Mouse (Mus musculus) naive thymus-derived CD4-positive, alpha-beta T cell, adult 2 months (primary cell): ENCODE data around the gene Auh.

Source experiments
- DNase-seq: peaks from one replicate; pipeline ENCODE4 v3.0.0-alpha.2; 2011; ENCODE audit warnings: low read depth

Auh gene

DNA sequence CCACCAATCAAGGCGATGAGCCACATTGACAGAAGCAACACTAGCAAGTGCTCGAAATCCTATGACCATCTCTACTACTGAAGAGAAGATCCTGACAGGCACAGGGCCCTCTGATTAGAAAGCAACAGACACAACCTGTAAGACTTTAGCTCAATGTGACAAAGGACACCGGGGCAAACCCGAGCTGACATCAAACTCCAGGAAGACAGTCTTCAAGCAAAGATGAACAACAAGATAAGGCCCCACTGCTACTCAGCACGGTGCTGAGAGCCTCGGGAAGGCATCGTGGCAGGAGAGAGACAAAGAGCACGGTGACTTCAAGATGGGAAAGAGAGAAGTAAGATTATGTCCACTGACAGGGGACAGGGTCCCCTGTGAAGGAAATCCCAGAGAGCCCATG, 7.5 kb downstream of the Auh start:
- DNase-seq, result peak; percentile 75

DNA sequence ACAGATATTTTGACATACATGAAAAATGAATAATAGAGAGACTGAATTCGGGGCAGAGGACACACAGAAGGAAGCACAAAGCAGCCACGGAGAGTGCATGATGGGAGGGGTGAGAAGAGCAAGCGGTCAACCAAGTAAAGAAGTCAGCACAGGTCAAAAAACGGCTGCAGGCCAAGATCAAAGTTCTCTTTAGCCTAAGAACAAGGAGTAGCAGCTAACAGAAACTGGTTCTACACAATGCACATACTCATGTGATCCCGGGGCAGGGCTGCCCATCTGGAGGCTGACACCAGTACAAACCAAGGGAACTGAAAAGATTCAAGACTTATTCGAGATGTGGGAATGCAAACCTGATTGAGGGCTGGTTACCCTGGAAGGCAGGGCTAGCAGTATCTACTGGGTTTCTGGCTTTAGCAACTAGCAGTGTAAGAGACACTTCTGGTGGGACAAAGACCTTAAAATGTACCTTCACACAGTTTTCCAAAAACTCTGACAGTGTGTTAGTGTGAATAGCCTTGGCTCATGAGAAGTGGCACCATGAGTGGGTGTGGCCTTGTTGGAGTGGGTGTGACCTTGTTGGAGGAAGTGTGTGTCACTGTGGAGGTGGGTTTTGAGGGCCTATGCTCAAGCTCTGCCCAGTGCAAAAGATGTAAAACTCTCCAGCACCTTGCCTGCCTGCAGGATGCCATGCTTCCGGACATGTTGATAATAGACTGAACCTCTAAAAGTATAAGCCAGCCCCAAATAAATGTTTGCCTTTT, 8.2 kb downstream of the Auh start:
- DNase-seq, result peak; percentile 39

DNA sequence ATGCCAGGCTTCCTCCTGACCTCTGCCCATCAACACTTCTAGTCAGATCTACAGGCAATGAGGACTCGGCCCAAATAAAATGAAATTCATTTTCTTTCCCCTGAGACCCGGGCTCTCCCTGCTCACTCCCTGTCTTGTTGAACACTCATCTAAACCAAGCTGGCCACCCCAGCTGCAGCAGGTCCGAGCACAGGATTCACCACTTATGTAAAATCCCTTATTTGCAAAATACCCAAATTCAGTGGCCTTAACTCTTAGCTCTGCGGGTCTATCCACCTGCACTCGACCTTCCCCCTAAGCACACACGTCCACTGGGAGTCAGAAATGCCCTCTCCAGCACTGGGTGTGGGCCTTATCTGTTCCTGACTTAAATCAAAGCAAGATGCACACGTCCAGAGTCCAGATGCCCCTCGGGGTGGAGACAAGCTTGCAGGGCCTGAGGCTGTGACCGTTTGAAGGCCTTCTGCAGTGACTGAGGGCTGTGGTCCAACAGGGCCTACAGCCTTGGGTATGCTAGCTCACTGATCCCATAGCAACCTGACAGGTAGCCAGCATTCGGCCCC, 9.6 kb downstream of the Auh start:
- no peak for DNase-seq

DNA sequence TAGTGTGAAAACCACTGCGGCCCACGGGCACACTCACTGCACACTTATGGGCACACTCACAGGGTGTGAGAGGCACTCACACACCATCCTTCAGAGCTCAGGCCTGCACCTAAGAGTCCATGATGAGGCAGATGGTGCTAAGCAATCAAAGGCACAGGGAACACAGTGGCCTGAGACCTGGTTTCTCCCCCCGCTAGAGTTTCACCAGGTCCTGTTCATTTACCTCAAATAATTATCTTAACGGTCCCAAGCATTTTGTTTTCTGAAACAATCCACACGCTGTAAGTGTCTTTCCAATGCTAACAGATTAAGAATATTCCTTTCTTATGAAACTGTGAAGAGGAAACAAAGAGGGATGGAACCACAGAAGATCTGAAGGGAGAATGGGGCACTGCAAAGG, 11.1 kb downstream of the Auh start:
- no peak for DNase-seq

DNA sequence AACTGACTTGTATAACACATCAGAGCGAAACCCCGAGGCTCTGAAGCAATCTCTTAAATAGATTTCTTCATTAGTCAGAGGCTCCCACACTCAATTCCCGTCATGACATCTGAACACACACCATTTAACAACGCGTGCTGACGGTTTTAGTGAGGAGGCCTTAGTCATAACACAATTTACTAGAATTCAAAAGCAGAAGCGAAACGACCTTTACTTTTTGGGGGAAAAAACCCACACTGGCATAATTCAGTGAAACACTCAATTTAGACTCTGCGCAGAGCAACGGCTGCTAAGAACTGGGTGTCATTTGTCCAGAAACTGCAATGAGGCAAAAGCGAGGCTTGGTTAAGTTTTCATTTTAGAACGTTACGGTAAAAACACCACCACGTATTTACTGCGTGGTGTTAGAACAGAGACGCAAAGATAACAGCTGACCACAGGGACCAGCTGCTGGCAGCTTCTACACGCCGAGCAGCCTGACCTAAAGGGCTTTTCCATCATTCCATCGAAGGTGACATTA, 14.8 kb downstream of the Auh start:
- no peak for DNase-seq

DNA sequence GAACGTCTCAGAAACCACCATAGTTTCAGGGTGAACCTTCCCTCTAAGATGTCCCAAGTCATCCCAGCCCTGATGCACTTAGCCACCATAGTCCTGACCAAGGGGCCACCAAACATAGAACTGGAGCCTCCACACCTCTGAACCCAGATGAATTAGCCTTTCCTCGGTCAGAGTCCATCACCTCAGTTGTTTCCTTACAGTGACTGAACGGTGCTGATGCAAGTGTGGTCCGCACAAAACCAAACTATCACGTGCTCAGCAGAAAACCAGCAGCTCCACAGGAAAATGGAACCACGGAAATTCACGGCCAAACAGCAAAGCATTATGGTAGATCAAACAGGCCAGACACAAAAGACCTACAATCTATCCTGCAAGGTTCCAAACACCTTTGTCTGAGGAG, 15.6 kb downstream of the Auh start:
- no peak for DNase-seq

DNA sequence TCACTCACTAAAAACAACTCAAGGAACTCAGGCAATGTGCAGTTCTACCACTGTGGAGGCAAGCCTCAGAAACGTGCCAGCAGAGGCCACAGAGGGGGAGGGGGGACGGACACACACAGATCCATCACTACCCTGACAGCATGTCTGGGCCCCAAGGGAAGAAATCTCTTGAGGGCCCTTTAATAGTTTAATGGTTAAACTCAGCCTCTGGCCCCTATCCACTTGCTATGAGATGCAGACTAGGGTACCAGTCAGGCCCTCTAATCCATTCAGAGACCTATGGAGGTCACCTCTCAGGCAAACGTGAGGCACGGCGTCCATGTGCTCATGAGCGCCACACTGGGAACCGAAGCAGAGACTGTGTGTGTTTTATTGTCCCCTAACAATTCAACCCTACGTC, 17.0 kb downstream of the Auh start:
- DNase-seq, result no peak

DNA sequence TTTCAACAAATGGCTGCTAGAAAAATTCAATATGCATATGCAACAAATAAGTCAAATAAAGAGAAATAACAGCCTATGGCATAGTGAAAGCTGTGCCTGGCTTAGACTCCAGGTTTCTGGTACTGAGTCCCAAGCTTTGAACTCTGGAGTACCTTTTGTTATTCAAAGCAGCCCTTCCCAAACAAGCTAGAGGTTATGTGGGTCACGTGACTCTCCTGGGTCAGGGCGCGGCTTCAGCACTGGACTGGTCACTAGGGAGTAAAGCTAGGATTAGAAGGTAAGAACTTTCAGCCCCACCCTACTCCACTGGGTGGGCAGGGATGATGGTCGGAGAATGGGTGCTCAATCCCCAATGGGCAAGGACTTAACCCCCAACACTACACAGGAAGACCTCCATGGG, 18.2 kb downstream of the Auh start:
- no peak for DNase-seq

DNA sequence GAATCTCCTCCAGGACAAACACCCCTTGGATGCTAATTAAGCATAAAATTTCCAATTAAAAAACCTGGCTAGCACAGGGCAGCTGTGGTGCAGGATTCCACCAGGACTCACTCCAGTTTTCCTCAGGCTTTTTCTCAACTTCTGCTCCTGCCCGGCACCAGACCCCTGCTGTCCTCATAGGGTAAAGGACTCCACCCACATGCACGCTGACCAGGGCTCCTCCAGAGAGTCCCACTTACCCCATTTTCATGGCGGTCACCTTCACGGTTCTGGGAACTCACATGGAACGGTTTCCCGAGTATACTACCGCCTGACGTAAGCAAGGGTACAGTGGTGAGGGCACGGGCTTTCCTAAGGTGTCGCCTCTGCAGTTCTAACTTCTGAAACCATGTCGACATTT, 23.2 kb downstream of the Auh start:
- DNase-seq, result no peak

DNA sequence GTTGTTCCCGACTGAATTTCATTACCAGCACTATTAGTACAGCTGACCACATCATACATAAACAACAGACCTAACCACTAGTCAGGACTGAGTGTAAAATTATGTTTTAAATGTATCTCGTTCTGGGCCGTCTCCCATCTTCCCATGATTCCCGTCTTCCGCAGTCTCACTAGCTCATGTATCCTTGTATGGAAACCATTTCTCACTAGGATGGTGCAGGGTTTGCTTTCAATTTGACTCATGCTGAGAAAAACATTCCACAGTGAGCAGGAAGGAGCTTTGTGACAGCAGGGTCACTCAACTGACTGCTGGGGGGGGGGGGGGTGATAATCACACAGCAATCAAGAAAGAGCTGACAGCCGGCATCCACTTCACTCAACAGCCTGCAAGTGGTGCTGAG, 25.3 kb downstream of the Auh start:
- no peak for DNase-seq

DNA sequence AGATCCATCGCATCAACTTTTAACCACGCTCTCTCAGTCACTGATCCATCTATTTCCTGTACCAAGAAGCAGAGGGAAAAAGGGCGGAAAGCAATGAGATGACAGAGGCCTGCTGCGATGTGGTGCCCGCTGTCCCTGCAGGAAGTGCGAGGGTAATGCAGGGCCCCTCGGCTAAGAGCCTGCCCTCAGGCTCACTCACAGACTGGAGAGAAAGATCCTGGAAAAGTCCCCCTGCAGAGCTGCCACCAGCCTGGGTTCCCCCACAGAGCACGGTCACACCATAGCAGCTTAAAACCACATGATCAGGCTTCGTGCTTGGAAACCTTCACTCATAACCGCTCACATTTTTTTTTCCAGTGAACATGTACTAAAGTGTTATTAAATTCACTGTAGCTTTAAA, 25.7 kb downstream of the Auh start:
- no peak for DNase-seq

DNA sequence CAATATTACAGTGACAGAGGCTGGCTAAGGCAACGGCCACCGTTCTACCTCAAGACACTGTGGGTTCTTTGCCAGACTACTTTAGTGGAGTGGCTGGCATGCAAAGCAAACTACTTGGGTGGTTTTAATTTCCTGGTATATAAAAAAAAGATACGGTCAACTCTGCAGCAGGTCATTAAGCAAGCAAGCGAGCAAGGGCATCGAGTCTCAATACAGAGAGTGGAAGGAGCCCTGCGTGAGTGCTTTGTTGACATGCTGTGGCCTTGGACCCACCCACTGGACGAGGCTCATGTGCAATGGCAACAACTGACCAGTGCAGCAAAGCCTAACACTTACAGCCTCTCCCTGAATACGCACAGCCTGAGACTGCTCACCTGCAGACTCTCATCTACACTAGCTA, 27.0 kb downstream of the Auh start:
- DNase-seq, result no peak

DNA sequence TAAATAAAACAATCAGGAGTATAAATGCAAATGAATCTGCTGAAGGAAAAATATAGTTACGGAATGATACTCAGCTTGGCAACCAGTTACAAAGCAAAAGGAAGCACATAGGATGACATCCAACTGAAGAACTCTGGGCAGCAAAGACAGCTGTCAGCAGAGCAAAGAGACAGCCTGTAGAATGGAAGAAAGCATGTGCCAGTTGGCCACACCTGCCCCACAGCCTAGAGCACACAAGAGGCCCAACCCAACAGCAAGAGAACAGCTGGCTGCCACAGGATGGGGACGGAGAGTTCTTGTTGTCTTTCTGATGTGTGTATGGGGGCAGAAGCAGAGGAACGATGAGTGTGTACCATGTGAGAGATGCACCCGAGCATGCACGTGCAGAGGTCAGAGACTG, 29.8 kb downstream of the Auh start:
- no peak for DNase-seq

DNA sequence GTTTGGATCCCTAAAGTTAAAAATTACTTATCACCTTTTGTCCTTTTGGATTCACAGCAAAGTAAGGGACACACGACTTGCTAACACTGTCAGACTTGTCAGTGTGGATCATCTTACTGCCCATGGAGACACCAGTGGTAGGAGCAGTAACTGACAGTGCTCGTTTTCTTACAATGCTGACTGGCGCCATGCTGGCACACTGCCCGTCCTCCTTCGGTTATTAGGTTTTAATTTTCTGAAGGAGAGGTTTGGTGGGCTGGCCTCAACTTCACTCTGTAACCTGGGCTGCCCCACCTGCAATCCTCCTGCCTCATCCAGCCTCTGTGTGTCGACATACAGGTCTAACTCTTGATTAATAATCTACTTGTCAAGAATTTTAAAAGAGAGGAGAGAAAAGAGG, 31.7 kb downstream of the Auh start:
- no peak for DNase-seq

DNA sequence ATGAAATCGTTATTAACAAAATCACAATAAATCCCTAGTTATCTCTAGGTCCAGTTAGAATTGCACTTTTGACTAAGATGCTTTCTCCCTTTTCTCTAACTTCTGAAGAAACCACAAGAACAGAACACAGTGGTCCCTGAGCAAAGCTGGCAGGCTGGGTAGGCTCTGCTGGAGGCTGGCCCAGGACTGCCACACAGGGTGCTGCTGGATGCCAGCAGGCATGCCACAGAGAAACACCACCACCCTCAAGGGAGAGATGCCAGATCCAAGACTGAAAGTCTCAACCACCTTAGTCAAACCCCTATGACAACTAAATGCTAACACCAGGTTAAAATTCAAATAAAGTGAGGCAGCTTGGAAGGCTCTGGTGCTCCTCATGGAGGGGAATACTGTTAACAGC, 36.7 kb downstream of the Auh start:
- DNase-seq, result no peak

DNA sequence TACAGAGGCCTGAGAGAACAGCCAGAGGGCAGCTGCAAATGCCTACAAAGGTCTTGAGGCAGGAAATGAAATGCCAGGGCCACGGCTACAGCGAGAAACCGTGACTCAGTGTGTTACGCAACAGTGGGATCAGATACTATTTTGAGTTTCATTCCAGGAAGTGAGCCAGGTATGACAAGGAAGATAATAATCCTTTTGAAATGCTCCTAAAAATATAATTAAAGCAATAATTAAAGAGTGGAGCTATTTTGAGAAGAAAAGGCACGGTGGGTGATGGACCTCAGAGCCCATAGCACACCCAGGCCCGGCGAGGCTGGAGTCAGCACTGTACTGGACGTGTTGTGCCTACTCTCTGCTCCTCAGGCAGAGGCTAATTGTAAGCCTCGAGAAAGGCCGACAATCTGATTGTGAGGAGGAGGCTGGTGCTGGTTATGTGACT, 37.4 kb downstream of the Auh start:
- DNase-seq, result no peak

DNA sequence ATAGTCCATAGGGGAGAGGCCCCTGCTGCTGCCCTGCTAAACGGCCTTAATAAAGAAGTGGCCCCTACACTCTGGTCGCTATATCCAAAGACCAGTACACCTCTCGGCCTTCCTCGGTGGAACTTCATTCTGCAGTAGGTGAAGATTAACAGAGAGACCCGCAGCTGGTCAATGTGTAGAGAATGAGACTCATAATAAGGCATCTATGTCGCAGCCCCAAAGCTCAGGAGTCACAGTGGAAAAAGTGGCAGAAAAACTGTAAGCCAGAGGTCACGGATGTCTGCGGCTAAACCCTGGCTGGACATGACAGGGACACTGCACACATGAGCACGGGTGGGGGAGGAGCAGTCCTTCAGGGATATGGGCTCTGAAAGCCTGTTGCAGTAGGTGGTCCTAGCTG, 39.2 kb downstream of the Auh start:
- DNase-seq, result no peak

DNA sequence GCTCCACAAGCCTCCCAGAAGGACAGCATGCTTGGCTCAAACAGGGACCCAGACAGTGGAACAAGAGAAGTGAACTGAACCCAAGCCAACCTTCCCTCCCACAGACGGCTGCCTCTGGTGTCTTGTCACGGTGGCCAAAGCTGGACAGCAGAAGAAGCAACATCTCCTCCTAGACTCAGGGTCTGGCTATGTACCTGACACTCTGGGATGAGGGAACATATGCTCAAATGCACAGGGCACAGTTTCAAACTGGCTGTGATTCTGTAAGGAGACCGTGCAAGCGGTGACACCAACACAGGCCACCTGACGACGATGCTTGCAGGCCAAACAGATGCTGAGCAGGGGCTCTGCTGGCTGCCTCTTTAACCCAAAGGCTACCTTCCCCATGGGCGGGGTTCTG, 42.7 kb downstream of the Auh start:
- no peak for DNase-seq

DNA sequence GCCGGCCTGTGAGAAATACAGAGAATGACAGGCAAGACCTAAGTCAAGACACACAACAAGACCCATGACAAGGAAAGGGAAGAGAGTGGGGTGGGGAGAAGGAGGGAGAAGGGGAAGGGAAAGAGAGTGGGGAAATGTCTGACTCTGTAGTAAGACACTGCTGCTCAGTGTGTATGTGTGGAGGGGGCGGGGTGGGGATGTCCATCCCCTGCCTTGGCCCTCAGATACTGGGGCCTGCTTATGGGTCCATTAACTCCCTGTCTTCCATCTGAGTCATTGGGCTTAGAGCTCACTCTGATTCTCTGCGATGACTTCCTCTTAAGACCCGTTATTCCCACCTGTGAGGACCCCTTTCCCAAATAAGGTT, 45.5 kb downstream of the Auh start:
- DNase-seq, result no peak

DNA sequence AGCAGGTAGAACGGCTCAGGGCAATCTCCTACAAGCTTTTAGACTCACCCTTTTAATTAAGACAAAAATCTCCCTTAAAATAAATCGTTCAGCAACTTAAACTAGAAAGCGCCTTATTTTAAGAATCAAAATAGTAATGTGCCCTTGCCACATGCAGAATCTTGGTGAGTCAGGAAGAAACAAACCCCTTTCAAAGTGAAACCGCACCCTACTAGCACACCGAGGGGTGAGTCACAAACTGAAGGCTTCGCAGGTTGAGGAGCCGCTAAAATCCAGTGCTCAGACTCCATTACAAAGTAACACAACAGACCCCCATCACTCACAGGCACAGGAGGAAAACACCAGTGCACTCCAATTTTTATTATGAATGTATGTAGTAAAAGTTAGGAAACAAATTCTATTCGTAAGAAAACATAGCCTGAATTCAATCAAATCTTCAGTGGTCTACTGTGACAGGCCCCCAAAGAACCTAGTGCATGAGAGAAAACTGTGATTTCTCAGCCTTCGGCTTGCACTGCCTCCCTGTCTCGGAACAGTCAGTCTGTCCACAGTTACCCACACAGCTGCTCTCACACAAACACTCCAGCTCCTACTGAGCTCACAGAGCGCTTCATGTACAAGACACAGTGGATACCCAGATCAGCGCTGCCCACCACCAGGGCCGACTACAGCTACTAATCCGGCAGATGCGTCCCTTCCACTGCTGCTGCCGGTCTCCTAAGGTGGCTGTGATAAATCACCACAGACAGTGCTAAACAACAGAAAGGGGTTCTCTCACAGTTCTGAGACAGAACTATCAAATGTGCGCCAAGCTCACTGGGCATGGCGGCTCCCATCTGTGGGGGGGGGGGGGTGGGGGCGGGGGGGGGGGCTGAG, 46.2 kb downstream of the Auh start:
- DNase-seq, result no peak

DNA sequence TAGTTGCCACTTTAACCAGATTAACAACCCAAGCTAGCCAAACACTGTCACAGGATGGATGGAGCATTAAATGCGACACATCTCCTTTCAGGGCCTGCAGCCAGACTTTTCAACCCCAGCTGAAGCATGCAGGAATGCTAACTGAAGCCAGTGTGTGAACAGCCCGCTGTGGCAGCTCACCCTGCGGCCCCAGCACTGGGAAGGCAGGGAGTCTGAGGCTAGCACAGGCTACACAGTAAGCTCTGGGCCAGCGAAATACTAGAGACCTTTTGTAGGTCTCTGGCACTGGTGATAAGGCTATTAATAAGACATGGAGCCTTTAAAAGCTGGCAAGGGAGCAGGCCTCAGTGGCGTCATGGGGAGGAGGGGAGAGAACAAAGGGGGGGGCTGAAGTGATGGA, 49.1 kb downstream of the Auh start:
- DNase-seq, result no peak

DNA sequence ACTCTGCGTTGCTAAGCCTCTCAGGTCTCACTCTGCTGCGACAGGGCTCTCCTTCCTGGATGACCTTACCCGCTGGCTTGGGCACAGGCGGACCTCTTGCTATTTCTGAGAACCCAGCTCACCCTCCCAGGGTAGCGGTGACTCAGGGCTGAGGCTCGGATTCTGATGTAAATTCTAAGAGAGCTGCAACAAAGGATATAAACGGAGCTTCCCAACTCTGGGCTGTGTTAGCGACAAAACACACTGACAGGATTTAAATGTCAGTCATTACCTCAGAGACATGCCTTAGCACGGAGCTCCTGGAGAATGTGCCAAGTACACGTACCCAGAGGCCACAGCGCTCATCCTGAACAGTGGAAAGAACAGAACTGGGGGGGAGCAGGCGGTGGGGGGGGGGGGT, 49.6 kb downstream of the Auh start:
- DNase-seq, result no peak

DNA sequence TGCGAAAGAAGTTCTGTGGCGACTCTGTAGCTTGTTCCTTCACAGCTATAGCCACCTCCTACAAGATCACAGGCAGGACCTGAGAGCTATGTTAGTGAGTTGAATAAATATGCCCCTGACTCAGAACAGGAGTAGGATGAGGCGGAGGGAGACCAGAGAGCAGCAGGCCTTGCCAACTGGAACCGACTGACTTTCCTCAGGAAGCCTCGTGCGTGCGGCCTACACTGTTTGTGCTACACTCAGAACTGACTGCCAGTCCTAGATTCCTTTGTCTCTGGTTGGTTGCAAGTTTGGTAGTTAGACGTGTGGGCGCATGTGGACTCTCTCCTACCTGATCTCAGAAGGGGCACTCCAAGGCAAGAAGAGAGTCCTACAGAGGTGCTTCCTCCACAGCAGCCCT, 50.2 kb downstream of the Auh start:
- no peak for DNase-seq
